Mouse (Mus musculus) frontal cortex, postnatal 10 days (tissue): ENCODE data around the gene Cactin.

Experiments used
- DNase-seq, 2 experiments: peaks; one replicate each; pipeline ENCODE4 v3.0.0; 2022; ENCODE audit warnings: low spot score in 2 of 2, mixed read lengths in 1 of 2

Gene Cactin

DNA sequence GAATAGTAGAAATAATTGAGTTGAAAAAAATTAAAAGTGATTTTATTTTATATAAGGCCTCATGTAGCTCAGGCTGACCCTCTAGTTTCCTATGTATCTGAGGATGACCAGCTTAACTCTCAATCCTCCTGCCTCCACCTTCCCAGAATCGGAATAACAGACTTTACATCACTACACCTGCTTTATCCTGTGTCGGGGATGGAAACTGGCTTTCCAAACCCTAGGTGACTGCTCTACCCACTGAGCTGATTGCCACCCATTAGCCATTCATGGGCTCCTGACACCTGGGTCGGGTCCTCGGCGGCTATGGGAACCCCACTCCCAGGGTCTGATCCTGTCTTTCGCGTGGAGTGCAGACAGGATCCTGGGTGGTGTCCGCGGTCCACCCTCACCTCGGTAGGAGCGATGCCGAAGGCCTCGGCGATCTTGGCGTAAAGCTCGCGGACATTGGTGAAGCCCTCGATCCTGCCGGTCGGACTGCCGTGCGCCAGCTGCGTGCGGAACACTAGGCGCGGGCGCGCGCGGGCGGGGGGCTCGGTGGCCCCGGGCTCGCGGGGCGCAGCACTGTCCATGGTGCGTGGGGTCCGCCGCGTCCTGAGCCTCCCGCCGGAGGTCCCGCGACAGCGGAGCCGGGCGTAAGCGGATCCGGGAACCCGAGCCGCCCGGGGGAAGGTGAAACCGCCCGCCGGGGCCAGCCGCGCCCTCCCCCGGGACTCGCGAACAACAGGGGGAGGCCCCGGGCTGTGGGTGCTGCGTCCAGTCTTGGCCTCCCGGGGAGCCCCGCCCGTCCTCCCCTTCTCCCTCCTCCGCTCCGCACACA, 22.0 kb downstream of the Cactin start, which contains the start of gene Gipc3:
Gene Gipc3, minus strand, starts transcription at position 581 of the 820 bp plus-strand sequence.
- DNase-seq, result no peak

DNA sequence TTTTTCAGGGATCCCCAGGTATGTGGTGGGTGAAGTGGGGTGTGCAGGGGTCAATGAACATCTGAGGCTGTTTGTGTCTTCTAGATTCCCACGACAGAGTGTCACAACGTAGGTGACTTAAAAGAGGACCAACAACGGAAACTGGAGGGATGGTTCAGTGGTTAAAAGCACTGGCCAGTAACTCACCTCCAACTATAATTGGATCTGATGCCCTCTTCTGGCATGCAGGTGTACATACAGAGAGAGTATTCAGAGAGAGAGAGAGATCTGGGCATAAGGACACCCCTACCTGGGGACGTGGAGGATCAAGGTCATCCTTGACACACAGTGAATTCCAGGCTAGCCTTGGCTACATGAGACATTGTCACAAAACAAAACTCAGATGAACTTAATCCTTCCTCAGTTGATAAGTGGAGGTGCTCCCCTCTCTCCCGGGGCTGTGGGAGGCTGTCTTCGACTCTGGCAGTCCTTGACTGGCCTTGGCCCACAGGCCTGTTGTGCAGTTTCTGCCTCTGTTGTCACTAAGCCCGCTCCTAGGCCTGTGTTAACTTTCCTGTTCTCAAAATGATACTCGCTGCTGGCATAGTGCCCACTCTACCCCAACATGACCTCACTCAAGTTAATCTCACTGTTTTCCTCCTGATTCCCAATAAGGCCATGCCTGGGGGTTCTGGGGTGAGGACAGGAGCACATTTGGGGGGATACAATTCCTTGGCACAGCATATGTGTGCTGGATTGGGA, 23.7 kb downstream of the Cactin start:
- no peak for DNase-seq

DNA sequence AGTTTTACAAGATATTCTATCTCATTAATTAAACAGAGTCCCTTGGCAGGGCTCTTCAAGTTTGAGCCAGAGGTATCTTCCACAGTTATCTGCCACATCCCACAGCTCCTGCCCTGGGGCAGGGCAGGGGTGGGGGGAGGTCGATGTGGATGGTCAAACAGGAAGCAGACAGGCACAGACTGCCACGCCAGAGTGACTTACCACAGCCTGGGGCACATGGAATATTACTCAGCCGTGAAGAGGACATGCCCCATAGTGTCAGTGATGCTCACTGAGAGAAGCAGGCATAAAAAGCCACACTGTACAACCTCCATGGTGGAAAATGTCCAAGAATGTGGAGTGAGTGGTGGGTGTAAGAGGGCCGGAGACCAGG, 24.2 kb downstream of the Cactin start:
- DNase-seq, result no peak

DNA sequence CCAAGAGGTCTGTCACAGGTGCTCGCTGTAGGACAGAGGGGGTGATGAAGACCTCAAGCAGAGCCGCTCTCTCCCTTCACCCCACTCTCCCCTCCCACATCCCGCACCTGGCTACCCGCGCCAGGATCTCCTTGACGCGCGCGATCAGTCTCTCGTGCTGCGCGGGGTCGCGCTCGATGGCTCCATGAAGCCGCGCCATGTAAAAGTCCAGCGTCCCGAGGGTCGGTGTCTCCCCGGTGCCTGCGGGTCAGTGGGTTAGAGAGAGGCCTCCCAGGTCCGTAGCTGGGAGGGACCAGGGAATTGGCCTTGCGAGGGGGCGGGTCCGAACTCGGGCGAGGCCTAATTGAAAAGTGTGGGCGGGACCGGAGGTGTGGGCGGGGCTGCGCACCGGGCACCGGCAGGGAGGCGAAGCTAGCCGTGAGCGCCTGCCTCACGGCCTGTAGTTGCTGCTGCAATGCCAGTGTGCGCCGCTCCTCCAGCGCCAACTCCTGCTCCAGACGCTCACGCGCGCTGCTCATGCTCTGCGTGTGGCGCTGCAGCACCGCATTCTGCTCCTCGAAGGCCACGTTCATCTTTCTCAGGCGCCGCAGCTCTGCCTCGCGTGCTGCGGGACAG, 25.7 kb downstream of the Cactin start:
- peak in 1 of 2 experiments; percentile 58 for DNase-seq

DNA sequence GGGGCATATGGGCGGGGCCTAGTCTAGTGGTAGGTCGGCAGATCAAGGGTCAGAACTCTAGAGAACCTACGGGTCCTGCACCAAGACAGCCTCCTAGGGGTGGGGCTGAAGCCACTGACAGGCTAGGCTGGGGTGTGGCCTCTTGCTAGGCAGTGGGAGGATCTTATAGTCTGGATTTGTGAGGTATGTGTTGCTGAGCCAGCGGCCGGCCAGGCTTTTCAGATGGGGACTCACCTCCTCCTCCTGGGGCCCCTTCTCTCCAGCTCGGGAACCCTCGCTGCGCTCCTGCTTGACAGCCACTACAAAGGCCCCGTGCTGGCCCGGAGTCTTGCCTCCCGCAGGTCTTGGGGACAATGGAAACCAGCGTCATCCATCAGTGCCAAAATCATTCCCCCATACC, 28.2 kb downstream of the Cactin start:
- no peak for DNase-seq

DNA sequence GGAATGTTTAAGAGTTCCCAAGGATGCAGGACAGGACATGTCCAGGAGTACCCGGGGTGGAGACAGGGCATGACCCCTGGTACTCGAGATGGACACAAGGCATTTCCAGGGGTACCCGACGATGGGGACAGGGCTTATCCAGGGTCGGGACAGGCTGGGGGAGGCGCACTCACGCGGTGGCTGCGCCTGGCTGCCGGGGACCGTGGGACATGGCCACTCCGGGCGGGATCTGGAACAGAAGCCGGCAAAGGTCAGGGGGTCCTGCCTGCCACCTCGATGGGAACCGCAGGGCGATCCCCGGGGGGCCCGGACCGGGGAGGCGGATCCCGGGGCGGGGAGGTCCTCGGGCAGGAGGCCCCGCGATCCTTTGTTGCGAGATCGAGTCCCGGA, 29.1 kb downstream of the Cactin start:
- peak in 1 of 2 experiments; percentile 53 for DNase-seq

DNA sequence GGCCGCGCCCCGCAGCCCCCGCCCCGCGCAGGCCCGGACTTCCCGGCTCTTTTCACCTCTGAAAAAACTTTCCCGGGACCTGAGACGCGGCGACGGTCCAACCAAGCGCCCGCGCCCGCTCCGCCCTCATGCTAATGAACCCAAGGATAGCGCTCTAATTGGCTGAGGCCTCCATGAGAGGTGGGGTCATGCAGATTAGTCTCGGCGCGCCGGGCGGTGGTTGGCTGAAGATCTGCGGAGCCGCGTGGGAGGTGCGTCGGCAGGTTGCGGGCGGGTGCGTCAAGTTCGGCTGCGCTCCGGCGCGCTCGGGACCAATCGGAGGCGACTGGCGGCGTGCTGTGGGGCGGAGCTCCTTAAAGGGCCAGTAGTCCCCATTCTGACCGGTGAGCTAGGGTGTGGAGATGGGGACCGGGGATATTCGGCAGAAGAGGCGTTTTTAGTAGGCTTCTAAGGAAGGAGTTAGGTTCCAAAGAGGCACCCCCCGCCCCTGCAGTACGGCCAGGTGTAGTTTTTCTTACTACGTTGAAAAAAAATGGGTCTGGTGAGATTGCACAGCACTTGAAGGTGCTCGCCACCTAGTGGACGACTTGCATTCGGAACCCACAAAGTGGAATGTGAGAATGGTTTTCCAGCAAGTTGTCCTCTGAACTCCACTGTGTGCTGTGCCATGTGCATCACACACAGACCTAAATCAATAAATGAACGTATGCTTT, 29.6 kb downstream of the Cactin start, which contains the start of gene Hmg20b:
Gene Hmg20b, minus strand, starts transcription at position 130 of the 713 bp plus-strand sequence.
- DNase-seq, result peak; percentile 99 to 100

DNA sequence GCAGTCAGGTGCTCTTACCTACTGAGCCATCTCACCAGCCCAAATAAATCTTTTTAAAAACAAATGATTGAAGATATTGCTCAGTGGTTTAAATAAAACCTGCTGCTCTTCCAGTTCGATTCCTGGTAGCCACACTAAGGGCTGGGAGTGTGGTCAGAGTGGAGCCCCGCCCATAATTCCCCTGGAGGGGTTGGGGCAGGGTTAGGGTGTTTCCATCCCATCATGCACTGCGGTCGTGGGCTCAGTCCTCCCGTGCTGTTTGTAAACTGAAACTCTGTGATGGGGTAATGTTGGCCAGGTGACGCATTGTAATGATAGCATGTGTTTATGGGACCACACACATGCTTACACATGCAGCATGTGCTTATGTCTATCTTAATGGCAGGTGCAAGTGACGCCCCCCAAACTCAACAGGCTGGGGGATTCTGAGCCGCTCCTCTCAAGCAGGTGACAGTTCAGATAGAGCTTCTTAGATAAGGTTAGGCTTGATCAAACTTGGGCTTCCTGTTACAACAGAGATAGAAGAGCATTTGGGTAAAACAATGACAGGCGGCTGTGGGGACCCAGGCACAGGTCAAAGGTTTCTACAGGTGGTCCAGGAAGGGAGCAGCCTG, 30.9 kb downstream of the Cactin start:
- DNase-seq, result no peak

DNA sequence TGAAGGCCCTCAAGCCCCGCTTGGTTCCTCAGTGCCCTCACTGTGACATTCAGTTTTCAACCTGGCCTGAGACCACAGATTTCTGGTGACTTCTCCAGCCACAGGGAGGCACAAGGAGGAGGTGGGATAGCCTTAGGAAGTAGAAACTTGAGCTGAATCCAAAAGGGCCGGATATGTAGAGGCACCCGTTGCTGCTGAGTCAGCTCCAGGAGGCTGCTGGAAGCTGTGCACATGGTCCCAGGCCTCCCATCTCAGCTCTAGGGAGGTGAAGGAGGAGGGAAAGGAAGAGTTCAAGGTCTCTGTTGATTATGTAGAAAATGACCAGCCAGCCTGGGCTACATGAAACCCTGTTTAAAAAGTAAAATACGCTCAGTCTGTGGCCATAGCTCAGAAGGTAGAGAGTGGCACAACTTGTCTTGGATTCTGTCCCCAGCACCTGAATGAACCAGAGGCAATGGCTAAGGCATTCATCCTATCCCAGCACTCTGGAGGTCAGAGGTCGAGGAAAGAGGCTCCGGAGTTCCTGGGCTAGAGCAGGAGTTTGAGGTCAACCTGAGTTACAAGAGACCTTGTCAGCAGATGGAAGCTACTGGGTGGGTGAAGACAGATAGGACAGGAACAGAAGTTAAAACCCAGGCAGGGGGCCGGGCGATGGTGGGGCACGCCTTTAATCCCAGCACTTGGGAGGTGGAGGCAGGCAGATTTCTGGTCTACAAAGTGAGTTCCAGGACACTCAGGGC, 34.0 kb downstream of the Cactin start:
- no peak for DNase-seq

DNA sequence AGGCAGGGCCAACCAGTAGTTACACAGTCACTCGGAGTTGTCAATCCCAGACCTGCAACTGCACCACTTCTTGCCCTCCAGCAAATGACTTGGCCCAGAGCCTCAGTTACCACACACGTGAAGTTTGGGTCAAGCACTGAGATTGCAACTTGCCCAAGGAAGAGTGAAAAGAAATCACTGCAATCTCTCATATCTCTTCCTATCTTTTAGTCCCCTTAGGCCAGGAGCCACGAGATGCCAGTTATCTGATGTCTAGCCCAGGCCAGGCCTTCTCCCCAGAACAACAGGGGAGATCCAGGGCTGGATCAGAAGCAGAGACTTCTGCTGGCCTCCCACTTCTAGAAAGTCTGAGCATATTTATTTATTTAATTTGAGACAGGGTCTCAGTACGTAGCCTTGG, 34.6 kb downstream of the Cactin start:
- no peak for DNase-seq

DNA sequence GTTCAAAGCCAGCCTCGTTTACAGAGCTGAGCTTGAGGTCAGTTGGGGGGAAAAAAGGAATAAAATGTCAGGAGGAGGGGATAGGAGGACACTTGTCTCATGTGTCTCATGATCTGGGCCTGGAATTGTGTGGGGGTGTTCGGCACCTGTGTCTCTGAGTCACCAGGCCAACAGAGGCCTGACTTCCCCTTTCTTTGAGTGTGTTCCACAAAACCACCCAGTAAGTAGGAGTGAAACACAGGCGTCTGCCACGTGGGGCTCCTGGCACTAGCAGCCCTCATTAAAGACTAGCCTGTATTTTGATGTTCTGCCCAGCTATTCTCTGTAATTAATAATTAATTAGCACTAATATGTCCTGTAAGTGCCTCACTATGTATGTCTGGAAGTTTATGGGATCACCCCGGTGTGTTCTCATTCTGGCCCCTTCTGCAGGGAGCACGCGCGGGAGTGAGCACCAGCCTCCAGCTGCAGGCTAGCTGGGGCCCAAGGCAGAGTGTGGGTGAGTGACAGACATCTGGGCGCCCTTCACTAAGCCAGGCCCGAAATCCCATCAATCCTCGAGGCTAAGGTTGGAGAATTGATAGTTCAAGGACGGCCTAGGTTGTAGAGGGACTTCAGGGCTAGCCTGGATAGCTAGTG, 35.6 kb downstream of the Cactin start:
- DNase-seq, result no peak

DNA sequence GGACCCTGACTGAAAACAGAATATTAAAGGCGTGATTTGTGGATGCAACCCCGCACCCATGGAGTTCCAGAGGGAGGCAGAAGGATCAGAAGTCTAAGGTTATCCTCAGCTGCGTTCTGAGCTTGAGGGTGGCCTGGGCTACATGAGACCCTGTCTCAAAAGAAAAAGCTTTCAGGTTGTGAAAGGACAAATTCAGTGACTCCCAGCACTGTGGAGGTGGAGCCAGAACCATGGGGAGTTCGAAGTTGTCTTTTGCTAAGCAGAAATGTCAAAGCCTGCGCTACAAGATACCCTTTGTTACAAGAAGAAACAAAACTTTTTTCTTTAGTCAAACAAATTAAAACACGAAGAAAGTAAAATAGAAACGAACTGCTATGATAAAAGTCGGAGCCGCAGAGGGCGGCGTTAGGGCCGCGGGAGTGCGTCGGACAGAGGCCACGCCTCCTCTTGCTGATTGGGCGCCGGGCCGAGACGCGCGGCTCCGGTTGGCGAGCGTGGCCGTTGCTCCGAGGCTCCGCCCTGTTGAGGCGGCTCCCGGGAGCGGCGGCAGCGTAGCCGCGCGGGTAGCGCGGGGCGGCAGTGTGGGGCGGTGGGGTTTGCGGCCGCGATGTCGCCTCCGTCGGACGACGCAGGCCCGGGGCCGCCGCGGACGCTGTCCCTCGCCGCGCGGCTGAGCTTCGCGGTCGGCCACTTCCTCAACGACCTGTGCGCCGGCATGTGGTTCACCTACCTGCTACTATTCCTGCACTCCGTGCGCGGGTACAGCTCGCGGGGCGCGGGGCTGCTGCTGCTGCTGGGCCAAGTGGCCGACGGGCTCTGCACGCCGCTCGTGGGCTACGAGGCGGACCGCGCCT, 36.3 kb downstream of the Cactin start, which contains the start of gene Mfsd12:
Gene Mfsd12, plus strand, starts transcription at position 501 of the 854 bp plus-strand sequence.
- DNase-seq, result peak; percentile 81 to 90

DNA sequence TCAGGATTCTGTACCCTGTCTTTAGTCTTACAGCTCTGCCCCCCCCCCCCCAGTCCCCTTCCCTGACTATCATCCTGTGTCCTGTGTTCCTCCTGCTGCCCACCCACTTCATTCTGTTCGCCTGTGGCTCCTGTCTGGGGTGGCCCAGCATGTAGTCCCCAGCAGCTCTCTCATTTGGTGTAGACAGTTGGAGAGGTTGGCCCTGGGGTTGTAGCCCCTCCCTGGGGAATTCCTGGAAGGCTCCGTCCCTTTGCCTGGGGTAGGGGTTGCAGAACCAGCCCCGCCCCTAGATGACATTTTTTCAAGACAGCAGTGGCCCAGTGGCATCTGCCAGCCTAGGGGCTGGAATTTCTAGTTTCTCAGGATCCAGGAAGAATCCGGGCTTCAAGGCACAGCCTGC, 37.3 kb downstream of the Cactin start:
- no peak for DNase-seq

DNA sequence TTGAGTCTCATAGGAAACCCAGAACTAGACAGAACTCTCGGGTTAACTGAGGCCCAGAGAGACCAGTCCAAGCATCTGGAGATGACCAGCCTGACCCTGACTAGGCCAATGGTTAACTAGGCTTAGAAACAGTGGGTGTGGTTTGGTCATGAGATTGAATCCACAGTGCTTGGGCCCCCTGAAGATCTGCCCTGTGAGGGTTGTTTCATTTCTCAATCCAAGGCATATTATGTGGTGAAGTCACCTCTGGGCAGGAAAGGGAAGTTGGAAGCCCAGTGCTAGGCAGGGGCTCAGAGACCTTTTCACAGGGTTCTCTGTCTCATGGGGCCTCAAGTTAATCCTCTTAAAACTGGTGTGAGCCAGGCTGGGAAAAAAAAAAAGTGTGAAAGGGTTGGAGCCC, 37.9 kb downstream of the Cactin start:
- DNase-seq, result no peak

DNA sequence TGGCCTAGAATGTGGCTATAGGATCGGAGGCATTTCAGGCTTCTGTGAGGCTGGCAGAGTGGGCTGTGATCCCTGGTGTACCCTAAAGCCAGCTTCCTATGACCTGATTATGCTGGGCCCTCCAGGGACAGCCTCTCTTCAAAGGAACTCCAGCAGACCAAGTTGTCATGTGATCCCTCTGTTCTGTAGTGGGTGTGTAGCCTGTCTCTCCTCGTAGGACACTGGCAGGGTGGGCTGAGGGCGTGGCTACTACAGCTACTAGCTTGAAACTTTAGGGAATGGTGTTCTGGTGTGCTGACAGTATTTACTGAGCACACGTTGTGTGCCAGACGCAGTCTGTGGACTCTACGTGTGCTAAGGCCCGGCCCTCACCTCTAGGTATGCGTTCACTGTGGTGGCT, 39.8 kb downstream of the Cactin start:
- no peak for DNase-seq

DNA sequence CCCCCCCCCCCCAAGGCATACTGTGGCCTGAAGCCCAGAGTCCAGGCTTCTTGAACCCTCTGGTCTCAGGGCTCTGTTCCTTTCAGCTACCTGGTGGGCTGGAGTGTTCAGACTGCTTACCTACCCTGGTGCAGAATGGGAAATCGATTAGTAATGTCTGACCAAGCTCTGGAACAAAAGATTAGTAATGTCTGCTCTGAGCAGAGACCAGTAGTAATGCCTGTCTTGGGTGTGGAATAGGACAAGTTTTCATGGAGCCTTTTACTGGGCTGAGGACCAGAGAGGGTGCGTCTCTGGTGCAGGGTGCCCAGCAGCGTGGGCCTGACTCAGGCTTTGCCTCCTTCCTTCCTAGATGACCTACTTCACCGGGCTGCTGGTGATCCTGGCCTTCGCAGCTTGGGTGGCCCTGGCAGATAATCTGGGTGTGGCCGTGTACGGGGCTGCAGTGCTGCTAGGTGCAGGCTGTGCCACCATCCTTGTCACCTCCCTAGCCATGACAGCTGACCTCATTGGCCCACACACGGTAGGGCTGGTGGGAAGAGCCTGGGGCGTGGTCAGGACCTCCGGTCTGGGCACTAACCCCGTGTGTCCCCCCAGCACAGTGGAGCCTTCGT, 41.5 kb downstream of the Cactin start:
- no peak for DNase-seq

DNA sequence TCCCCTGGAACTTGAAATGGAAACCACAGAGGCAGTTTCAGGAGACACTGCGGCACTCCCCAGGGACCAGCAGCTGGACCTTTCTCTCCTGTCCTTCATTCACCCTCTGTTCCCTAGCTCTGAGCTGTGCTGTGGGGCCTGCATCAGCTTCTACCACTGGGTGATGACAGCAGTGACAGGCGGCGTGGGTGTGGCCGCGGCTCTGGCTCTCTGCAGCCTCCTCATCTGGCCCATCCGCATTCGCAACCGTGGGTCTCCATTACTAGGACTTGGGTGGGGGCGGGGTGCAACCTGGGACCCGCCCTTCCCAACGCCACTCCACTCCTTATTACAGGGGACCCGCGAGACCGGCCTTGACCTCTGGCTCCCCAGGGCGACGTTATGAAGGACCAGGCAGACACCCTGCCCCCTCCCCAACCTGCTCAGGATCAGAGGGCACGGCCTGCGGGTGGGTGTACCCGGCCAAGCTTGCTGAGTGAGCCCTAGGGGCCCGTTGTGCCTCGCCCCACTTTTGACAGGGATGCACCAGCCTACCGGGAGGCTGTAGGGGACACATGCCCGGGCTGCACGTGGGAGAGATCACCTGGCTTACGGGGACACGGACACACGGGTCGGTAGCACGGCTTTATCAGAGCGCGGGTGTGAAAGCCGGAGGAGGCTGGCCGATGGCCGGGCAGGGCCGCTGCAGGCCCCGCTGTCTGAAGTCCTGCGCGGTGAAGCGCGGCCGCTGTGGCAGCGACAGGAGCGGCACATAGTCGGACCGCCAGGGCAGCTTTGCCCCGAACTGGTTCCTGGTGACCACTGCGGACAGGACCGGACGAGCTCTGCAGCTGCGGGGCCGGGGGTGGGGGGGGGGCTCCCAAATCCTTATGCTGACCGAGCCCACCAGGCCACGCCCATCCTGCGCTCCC, 42.8 kb downstream of the Cactin start:
- DNase-seq, result no peak

DNA sequence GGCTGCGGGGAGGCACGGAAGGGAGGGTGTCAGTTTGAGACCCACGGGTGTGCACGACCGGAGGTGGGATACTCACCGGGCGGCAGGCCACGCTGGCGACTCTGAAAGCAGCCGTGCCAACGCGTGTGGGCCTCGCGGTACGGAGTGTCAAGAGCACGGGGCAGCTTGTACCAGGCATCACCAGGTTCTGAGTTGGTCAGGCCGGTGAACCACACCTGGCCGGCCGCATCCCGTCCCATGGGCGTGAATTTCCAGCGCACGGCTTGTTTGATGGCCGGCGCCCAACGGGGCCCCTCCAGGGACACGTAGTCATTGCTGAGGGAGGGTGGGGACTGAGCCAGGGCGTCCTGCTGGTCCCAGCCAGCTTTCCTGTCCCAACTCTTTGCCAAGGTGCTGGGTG, 43.8 kb downstream of the Cactin start:
- no peak for DNase-seq
